Comparison of ENCODE assay signal across 21 mouse cellular contexts in genomic region chr11:81793588-81793987, GRCm38 (mm10).
A peak's percentile ranks its signal among the peaks of the same experiment; 100 is the strongest.
DNase-seq lines count a peak whose midpoint lies in the region; ATAC-seq lines count a peak whose summit lies in the region.
"Had no signal": no experiment of that assay in that cellular context is flagged by ENCODE, and none has a peak within 500 bp of the region (broad histone marks: within the 10 kb centered on the region; RNA-seq: fewer than 3 reads in every experiment).

No protein-coding gene starts in this region.

- peak; percentile 82 for ATAC-seq in frontal cortex, adult (ENCODE audit: low TSS enrichment)
- ATAC-seq: activated CD4-positive, CD25-positive, alpha-beta regulatory T cell, adult 4 months; forebrain, embryonic 13.5 days; forebrain, embryonic 16.5 days; hindbrain, embryonic 16.5 days had no signal

- intact Hi-C loops in left cerebral cortex, postnatal 25 days (cut with DNase I) = no loop called here
- intact Hi-C loops in left cerebral cortex, postnatal 10 days (cut with DNase I) = no loop called here

- no peak for DNase-seq in frontal cortex, postnatal 25 days (ENCODE audit: low spot score in 2 of 2)
- DNase-seq in left cerebral cortex, postnatal 25 days (ENCODE audit: low spot score in 2 of 2) = peak; percentile 23 to 65
- DNase-seq in left cerebral cortex, postnatal 10 days (ENCODE audit: extremely low spot score in 1 of 2, low spot score in 2 of 2) = no peak
- peak; percentile 70 for DNase-seq in brain, adult 2 months (ENCODE audit: low read depth, low spot score)
- DNase-seq in telencephalon, adult 2 months (ENCODE audit: low read depth, low spot score) = peak; percentile 43
- no peak for DNase-seq in adrenal gland, adult 18-20 months (ENCODE audit: low spot score in 2 of 2)
- DNase-seq: adrenal gland, postnatal 10 days; adrenal gland, postnatal 36 days; cerebellum, adult 11 months; cerebellum, adult 2 months; cerebellum, adult 9-11 months; cerebellum, postnatal 25 days; gastrocnemius, postnatal 25 days; heart, adult 18-20 months; heart, postnatal 10 days; heart, postnatal 36 days had no signal

Comparison
In these comparisons a context has a peak if more than half of its experiments do, and no peak if none do; other contexts are left out.
1. DNase-seq: peak in left cerebral cortex, postnatal 25 days (2 of 2), brain, adult 2 months (single experiment) and telencephalon, adult 2 months (single experiment); none in frontal cortex, postnatal 25 days (0 of 2), left cerebral cortex, postnatal 10 days (0 of 2) and adrenal gland, adult 18-20 months (0 of 2).